Mouse (Mus musculus) layer of hippocampus, postnatal 14 days (tissue): Measurements from ENCODE around the gene Dnm1. TPM values are rescaled to one million over a fixed set of nuclear protein-coding genes. Genes with fewer than 3 reads are reported as not detected.
"Not testable (repeated sequence)": the region's sequence is repeated elsewhere in the genome, so short reads cannot be mapped to it uniquely, and the experiment has no call there.

Source experiments
- DNase-seq, 2 experiments: peaks; one replicate each; pipeline ENCODE4 v3.0.0; 2021 to 2022; ENCODE audit warnings: low spot score in 2 of 2, mixed read lengths in 1 of 2
- total RNA-seq, 2 experiments: library from RNA; stranded (reverse); gene quantifications; 2 replicates each; pipeline ENCODE4 v1.2.3; 2021

Gene Dnm1
- total RNA-seq, 2 experiments from 2014 or later = 1,139 to 1,143 TPM

DNA sequence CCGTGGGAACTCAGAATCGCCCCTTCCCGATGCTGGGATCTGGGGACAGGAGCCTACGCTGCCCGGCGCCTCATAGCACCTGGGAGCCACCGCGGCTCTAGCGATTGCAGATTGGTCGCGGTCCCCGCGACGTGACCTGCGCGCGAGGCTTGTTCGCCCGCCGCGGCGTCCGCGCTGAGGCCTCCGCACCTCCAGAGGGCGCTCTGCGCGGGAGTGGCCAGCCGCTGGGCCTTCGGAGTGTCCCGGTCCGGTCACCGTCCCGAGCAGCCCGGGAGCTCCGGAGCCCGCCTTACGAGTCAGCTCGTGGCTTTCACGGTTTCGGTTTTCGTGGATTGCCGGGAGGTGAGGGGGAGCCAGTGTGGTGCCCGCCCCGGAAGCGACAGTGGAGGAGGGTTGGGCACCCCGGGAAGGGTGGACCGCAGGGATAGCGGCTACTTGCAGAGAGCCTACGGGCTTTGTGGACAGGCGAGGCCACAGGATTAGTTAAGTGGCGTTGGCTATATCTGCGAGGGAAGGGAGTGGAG lies 9.7 kb upstream of the Dnm1 start:
- peak; percentile 90 for DNase-seq

DNA sequence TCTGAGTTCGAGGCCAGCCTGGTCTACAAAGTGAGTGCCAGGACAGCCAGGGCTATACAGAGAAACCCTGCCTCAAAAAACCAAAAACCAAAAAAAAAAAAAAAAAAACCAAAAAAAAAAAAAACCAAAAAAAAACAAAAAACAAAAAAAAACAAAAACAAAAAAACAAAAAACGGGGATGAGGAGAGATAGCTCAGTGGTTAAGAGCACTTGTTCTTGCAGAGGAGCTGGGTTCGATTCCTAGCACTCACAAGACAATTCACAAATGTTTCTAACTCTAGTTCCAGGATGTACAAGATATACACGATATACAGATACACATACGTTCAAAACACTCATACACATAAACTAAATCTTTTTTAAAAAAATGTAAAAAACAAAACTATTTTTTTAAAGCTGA lies 9.1 kb upstream of the Dnm1 start:
- not testable (repeated sequence) for DNase-seq

DNA sequence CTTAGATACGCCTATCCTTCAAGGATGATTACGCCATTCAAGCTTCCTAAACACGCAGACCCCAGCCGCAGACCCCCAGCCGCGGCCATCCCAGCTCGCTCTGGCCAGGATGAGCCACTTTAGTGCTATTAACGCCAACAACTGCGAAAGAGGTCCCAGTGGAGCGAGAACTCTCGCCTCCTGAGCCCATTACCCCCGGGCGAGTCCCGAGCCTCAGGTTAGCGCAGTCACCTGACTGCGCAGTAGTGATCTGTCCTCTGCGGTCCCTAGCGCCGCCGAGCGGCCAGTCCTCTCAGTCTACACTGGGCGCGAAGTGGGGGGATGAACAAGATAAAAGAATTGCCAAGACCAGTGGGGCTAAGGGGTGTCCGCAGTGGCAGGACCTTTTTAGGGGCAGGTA lies 8.3 kb upstream of the Dnm1 start:
- DNase-seq = peak in 1 of 2 experiments; percentile 58

DNA sequence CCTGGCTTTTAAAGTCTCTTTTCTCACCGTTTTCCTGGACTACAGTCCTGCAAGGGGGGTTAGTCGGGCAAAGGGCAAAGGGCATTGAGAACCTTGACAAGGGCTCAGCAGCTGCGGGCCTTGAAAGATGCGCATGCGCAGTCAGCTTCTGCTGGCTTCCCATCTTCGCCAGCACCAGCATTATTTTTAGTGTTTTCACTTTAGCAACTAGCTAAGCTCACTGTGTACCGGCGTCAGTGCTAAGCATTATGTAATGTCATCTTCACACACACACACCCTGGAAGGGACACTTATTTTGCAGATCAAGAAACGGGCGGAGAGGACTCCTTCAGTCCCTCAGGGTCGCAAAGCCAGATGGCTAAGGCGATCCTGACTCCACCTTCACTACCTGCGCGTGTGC lies 7.6 kb upstream of the Dnm1 start:
- peak; percentile 68 to 84 for DNase-seq

DNA sequence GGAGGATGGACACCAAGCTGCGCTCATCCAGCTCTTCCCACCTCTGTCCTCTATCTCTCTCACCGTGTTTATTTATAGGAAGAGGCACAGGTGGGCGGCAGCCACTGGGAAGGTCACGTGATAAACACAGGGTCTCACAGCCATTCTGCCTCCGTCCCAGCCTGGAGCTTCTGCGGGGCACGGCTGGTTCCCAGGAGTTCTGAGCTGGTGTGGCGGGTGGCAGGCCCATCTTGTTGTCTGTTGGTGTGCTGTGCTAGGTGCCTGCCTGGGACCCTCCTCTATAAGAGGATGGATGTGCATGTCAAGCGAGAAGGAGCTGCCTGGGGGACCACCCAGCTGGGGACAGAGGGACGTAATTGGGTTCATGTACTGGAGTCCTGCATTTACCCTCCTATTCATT lies 5.2 kb upstream of the Dnm1 start:
- no peak for DNase-seq

DNA sequence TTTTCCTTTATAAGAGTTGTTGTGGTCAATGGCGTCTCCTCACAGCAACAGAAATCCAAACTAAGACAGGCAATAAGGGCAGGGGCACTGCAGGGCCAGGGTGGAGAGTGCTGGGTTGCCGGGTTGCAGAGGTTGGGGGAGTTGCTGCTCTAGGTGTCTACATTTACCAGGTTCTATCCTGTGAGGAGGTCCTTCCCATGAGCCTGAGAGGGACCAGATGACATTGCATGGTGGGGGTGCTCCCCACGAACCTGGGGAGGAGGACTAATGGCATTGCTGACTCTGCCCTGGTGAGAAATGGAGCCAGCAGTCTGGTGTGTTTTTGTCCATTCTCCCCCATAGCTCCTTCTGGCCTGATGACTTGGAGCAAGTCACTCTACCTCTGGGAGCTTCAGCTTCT lies 4.6 kb upstream of the Dnm1 start:
- DNase-seq = no peak

DNA sequence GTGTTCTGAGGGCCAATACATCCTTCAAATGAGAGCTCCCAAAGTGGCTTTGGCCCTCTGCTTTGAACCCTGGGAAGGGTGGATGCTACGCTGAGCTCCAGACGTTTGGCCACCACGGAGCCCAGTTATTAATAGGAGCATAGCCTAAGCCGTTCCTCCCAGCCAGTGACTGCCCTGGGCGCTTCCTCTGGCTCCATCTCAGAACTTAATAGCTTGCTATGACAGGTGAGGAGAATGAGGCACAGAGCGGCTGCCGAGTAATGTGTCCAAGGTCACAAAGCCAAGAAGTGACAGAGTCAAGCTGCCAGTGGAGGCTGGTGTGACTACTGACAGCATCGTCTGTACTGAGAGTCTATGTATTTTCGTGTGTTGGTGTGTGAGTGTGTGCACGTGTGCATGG lies 3.1 kb upstream of the Dnm1 start:
- no peak for DNase-seq

DNA sequence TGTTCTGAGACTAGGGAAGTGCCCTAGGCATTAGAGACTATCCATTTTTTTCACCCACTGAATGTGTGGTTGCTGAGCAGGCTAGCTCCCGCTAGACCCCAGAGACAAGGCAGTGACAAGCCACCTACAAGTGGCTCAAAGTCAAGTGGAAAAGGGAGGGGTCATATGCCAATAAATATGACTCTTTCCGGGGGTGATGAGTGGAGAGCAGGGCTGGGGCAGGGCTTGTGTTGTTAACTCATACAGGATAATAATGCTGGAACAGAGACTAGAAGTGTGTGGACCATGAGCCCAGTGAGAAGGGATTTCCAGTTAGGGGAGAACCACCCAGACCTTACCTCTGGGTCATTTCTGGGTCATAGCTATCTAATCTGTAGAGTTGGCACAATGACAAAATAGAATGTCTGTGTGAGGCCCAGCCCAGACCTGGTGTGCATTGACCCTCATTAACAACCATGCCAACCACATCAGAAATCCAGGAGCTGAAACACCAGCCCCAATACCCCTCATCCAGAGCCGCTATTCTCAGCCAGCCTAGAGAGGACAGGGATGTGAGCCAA lies 1.3 kb upstream of the Dnm1 start:
- DNase-seq = no peak

DNA sequence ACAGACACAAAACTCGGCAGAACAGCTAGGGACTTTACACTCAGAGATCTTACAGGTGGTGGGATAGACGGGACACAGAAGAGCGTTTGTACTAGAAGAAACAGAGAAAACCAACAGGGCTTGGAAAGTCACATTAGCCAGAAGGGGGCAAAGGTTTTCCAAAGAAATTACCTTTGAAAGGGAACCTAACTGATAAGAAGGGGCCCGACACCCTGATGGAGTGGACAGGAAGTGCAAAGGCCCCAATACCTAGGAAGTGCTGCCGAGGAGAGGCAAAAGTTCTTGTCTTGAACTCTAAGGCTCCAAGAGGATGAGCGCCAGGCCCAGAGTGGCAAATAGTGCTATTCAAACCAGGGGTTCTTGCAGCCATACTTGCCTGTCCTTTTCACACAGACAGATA lies 698 bp upstream of the Dnm1 start:
- DNase-seq = no peak

DNA sequence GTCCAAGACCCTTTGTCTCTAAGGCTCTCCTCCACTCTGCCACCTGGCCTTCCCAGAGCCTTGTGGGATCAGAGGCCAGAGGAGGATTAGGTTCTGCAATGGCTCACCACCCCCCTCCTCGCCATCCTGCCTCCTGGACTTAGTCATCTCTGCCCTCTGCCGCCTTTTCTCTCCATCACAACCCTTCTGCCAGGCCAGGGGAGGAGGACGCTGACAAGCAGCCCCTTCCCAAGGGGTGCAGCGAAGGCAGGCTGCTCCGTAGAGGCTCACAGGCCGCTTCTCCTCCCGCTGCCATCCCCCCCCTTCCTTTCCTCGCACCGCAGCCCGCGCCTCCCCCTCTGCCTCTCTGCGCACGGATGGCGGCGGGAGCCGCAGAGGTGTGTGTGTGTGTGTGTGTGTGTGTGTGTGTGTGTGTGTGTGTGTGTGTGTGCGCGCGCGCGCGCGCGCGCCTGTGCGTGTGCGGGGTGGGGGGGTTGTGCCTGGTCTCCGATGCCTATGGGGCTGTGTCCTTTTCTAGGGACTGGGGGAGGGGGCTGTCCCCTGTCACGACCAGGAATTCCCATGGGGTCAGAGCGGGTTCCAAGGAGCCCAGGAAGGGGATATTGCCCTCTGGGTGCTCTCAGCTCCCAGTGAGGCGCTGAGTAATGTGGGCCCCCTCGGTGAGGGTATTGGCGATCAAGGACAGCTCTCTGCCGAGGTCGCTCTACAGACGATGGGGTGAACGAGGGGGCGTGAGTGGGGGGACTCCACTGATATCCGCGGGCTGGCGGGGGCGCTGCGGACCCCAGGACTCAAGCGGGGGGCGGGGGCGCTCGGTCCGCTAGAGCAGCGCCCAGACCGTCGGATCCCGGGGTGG lies 759 bp downstream of the Dnm1 start, which contains the start of gene Ciz1:
Gene Ciz1, plus strand, starts transcription at position 177 of the 856 bp plus-strand sequence.
- DNase-seq = peak in 1 of 2 experiments; percentile 49

DNA sequence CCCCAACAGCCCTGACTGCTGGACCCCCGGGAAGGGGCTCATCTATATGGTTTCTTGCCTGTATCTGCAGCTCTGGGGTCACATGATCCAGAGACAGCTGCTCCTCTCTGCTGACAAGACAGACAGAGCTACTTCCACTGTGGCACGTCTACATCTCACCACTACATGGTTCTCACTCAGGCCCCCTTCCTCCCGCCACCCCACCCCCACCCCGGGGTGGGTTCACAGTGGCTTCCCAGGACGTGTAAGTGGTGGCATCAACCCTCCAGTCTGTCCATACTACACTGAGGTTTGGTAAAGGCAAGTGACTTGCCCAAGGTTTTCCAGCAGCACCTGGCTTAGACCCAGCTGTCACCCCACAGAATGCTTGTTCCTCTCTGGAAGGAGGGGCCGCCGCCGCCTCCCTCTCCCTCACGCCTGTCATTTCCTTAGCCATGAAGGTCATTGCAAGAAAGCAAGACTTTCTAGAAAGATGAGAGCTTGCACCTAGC lies 1.6 kb downstream of the Dnm1 start:
- DNase-seq = peak in 1 of 2 experiments; percentile 32

DNA sequence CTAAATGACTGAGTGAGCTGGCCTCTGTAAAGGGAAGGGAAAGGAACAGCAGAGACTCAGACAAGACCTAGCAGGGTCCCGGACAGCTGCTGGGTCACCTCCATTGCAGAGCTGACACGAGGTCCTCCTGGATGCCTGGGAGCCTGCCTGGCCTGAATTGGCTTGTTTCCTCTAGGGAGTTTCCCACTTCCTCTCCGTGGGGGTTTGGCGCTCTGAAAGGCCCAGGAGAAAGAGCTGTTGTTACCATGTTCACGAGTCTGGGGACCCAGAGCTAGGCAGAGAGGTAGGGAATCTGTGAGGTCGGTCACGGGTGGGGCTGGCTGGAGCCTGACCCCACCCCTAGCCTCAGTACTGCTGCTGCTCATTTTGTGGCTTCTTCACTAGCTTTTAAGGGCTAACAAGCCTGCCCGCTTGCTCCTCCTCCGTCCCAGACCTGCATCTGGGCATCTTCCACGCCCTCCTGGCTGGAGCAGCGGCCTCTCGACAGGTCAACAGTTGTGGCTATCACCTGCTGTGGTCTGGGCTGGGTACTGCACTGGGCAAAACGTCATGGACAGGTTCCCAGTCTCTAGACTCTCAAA lies 2.6 kb downstream of the Dnm1 start:
- no peak for DNase-seq

DNA sequence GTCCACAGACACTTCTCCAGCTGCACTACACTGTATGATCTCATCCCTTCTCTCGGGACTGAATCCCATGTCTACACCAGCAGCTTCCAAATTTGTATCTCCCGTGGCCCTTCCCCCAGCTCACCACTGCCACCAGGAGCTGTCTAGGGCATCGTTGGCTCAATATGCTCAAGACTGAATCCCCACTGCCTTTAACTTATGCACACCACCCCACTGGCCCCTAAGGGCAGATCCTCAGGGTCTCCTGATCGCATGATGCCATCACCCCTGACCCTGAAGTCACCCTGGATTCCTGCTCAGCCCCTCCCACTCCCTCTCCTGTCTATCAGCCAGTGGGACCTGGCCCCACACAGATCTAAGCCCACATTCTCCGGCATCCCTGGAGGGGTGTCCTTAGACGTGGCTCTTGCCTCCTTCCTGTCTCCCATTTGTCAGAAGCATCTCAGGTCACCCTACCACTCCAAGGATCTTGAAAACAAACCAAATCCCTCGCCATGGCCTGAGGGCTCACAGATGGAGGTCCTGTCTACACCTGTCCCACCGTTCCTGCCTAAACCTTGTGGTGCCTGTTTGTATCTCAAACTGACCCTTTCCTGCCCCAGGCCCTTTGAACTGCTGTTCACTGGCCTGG lies 3.4 kb downstream of the Dnm1 start:
- DNase-seq = no peak

DNA sequence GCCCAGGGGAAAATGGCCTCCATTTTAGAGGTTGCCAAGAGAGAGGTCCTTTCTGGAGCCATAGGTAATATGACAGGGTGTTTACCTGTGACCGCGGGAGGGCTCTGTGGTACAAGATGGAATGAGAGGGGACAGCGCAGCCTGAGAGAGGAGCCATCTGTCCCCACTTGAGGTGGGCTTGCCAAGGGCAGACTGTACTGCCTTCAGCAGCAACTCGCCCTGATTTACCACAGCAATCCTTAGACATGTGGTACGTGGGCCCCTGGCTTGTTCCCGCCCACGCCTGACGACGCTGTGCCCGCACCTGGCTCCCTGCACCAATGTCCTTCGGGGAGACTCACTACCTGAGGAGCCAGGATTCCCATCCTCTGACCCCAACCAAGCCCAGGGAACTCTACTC lies 4.8 kb downstream of the Dnm1 start:
- DNase-seq = peak in 1 of 2 experiments; percentile 31

DNA sequence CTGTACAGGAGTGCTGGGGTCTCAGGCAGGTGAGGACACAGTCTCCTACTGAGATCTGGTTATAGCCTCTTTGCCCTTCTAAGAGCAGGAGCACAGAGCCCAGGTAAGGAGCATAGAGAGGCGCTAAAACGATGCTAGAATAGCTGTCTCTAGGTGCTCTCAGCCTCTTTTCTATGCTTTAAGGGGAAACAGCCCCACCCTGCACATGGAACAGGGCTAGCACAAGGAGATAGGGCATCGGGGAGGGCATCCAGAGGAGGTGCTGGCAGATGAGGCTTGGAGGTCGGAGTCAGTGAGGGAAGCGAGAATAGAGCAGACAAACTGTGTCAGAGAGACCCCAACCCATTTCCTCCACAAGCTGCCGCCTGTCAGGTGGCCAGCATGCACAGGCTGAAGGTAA lies 6.1 kb downstream of the Dnm1 start:
- DNase-seq = no peak

DNA sequence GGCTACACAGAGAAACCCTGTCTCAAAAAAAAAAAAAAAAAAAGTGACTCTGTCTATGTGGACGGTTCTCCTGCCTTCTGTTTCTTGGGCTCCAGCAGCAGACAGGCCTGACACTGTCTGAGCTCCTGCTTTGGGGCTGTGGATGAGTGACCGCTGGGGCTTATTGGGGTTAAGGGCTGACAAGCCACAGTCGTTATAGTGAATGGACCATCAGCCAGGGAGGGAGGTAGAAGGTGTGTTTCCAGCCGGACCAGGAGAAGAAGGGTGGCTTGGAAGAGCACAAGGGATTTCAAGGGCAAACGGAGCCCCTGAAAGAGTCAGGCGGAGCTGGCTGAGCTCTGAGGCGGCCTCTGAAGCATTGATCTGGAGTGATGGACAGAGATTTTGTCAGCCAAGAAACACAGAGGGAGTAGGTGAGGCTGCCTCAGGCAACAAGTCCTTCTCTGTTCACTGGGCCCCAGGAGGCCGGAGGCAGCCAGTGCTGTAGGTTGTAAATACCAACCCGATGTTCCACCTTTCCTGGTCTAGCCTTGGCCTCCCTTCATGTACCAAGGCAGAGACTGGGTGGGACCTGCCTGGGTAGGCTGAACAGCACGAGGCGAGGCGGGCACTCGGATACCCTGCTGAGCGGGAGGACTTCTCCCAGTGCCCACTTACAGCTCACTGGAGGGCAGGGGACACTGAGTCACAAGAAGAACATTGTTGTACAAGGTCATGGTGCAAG lies 8.4 kb downstream of the Dnm1 start:
- no peak for DNase-seq

DNA sequence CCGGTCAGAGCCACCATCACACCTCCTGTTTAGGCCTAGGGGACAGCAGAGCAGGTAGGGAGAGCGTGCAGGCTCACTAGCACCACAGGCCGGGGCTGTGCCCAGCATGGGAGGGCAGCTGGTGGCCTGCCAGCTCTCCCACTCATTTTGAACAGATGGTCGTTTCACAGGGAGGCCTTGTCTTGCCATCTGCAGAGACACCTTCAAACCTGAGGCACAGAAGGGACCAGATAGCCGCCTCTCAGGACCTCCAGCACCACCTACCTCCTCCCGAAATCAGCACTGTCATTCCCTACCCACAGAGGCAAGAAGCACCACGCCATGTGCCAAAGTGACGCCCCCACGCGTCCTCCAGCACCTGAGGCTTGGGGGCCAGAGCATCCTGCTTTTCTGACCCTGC lies 9.1 kb downstream of the Dnm1 start:
- peak in 1 of 2 experiments; percentile 37 for DNase-seq

DNA sequence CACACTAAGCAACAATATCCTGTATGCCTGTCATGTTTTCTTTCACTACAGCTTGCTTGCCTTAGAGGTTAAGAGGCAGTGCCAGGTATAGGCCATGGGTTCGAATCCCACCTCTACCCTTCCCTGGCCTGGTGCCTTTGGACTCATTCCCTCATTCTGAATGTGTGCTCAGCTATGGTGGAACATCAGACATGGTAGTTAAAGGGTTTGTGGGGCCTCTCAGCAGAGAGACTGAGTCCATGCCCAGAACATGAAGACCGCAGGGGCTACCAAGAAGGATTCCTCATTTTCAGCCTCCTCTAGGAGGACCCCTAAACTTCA lies 9.8 kb downstream of the Dnm1 start:
- DNase-seq = no peak

DNA sequence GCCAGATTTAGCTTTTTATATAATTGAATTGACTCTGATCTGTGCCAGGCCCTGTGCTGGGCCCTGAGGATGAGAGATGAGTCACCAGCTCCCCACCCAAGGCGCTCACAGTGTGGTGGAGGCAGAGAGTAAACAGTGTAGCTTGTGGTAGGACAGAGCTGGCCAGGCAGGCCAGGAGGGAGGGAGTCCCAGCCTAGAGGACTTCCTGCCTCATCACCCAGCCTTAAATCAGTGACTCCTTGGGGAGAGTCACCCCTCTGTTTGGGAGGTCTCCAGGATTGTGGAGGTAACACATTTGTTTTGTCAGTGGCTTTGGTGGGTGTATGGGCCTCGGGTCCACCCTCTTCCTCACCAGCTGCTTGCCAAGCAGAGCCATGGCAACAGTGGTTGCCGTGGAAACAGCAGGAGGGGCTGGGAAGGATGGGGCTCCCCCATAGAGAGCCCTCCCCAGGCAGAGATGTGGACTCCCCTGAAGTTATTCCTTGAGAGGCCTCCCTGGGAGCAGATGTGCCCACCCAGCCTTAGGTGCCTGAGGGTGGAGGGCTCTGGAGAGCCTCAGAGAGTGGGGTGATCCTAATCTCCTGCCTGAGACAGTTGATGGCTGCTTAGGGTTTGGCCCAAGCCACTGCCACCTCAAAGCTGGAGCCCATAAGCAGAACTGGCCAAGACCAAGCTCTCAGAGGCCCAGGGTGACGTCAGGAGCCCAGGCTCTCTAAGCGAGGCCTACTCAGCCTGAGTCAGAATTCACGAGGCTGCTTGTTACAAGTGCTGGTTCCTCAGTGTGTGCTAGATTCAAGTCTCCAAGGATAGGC lies 10.4 kb downstream of the Dnm1 start:
- DNase-seq = peak in 1 of 2 experiments; percentile 46

DNA sequence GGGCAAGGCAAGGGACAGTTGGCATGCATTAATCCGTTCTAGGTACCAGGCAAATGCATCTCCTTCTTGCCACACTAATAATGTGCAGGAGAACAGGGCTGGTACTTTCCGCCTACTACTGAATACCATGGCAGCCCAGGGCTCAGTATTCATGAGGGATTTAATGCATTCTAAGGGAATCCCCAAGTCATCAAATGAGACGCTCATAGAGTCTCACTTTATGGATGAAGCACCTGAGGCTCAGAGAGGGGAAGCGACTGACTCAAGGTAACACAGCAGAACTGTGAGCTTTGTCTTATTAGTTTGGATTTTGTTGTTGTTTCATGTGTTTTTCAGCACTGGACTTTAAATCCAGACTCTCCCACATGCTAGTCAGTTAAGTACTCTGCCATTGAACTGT lies 11.1 kb downstream of the Dnm1 start:
- no peak for DNase-seq
